Mouse (Mus musculus) sigmoid colon, adult 10 weeks (tissue): Measurements from ENCODE around the gene Hist1h1a. TPM values are rescaled to one million over a fixed set of nuclear protein-coding genes. Genes with fewer than 3 reads are reported as not detected.

Source experiments
- polyA plus RNA-seq: library from polyadenylated mRNA; stranded (reverse); fragments of 350-450 nt; fragmentation: Illumina TruSeq; extraction: RNeasy Lipid Tissue Mini Kit (QIAGEN cat#74804); gene quantifications from one replicate; pipeline ENCODE4 v1.2.3, GENCODE M21; 2014; ENCODE audit warnings: low read depth, low replicate concordance

Gene Hist1h1a
- not detected for polyA plus RNA-seq

GRCm38 (mm10) chr13:23763586-23764323 is at the start of gene Hist1h1a:
Gene Hist1h1a (plus strand): TSS chr13:23763666.

DNA sequence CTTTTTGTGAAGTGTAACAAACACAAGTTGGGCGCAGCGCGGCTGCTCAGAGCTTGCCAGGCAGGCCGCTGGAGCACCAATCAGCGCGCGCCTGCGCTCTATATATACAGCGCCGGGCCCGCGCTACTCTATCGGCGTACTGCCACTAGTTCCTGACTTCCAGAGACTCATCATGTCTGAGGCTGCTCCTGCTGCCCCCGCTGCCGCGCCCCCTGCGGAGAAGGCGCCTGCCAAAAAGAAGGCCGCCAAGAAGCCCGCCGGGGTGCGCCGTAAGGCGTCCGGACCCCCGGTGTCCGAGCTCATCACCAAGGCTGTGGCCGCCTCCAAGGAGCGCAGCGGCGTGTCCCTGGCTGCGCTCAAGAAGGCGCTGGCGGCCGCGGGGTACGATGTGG is 24.8 kb upstream of the Hist1h1a start, which contains the start of gene Hist1h1c:
Gene Hist1h1c (plus strand): TSS at position 132 of the 392 bp plus-strand sequence.

DNA sequence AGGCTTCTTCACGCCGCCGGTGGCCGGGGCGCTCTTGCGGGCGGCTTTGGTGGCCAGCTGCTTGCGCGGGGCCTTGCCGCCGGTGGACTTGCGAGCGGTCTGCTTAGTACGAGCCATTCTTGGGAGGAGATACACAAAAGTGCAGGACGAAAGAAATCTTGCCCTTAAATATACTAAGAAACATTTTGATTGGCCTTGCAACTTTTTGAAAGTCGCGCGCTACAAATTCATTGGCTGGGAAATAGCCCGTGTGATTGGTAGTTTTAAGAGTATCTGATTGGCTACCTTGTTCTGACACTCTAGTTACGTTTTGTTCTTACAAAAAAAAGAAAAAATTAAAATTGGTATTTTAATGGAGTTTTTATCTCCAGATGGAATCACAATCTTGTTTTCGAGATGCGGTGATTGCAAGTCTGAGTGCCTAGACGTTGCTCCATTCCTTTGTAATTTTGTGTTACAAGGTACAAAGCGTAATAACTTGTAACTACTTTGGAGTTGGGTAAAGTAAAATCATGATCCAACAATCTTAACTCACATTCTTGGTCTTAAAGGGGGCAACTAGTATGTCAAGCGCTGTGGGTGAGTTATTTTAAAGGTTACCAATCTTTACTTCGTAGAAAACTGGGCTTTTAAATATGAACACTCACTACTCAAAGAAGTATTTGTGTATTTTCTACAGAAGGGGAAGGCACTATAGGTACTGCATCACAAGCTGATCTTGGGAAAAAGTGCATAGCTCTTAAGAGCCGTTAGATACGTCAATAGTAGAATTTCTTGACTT is 17.9 kb upstream of the Hist1h1a start, which contains the start of gene Hist1h3c:
Gene Hist1h3c (minus strand): TSS at position 222 of the 781 bp plus-strand sequence.

DNA sequence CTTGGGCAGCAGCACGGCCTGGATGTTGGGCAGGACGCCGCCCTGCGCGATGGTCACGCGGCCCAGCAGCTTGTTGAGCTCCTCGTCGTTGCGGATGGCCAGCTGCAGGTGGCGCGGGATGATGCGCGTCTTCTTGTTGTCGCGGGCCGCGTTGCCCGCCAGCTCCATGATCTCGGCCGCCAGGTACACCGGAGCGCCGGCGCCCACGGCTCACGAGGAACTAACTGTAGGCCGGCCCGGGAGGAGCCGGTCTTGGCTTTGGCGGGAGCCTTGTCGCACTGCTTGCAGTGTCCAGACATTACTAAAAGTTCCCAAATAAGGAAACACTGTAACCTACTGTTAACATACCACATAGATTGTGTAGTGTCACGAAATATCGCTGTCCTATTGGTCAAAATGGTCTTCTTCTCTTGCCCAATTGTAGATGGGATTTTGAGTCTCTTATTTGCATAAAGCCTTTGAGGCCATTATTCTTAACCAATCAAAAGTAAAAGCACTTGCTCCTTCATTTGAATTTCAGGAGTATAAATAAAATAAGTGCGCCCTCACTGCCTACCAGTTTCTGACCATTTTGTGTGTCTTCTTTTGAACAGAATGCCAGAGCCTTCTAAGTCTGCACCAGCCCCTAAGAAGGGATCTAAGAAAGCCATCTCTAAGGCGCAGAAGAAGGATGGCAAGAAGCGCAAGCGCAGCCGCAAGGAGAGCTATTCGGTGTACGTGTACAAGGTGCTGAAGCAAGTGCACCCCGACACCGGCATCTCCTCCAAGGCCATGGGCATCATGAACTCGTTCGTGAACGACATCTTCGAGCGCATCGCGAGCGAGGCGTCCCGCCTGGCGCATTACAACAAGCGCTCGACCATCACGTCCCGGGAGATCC is 17.0 kb upstream of the Hist1h1a start, which contains the start of gene Hist1h2bb:
Gene Hist1h2bb (plus strand): TSS at position 534 of the 880 bp plus-strand sequence.

GRCm38 (mm10) chr13:23750839-23751477 is 12.5 kb upstream of the Hist1h1a start, which contains the start of gene Hist1h2ab:
Gene Hist1h2ab (plus strand): TSS chr13:23751126.

GRCm38 (mm10) chr13:23752067-23752741 is 11.3 kb upstream of the Hist1h1a start, which contains the start of gene Hist1h3b:
Gene Hist1h3b (plus strand): TSS chr13:23752267.

DNA sequence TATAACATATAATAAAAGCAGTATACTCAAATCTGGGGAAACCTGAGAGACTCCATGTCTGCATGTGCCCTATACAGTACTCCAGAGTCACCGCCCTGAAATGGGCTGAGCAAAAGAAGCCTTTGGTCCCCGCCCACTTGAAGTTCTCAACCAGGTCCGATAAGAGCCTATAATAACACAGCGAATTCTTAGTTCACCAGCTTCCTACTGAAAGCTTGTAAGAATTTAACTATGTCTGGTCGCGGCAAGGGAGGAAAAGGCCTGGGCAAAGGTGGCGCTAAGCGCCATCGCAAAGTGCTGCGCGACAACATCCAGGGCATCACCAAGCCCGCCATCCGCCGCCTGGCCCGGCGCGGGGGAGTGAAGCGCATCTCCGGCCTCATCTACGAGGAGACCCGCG is 6.7 kb upstream of the Hist1h1a start, which contains the start of gene Hist1h4b:
Gene Hist1h4b (plus strand): TSS at position 224 of the 400 bp plus-strand sequence.

DNA sequence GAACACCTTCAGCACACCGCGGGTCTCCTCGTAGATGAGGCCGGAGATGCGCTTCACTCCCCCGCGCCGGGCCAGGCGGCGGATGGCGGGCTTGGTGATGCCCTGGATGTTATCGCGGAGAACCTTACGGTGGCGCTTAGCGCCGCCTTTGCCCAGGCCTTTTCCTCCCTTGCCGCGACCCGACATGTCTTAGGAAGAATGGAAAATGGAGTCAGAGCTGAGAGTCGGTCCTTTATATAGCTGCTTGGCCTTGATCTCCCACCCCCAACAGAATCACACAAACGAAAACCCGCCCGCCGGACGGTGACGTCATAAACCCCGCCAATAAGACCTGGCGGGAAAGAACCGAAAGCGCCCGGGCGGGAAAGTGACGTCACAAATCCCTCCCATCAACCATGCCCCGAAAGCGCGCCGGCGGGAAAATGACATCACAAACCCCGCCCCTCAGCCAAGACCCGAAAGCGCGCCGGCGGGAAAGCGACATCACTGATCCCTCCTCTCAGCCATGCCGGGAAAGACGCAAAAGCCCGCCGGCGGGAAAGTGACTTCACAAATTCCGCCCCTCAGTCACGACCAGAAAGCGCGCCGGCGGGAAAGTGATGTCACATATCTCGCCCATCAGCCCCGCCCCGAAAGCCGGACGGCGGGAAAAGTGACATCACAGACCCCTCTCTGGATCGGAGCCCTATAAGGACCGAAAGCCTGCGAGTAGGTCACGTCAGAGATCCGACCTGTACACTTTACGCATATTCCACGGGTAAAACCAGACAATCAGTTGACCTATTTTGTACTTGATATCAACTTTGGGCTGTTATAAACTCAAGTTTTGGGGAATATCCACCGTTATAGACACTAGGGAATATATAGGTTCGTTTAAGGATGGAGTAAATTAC is 2.2 kb upstream of the Hist1h1a start, which contains the start of gene Hist1h4a:
Gene Hist1h4a (minus strand): TSS at position 259 of the 893 bp plus-strand sequence.

DNA sequence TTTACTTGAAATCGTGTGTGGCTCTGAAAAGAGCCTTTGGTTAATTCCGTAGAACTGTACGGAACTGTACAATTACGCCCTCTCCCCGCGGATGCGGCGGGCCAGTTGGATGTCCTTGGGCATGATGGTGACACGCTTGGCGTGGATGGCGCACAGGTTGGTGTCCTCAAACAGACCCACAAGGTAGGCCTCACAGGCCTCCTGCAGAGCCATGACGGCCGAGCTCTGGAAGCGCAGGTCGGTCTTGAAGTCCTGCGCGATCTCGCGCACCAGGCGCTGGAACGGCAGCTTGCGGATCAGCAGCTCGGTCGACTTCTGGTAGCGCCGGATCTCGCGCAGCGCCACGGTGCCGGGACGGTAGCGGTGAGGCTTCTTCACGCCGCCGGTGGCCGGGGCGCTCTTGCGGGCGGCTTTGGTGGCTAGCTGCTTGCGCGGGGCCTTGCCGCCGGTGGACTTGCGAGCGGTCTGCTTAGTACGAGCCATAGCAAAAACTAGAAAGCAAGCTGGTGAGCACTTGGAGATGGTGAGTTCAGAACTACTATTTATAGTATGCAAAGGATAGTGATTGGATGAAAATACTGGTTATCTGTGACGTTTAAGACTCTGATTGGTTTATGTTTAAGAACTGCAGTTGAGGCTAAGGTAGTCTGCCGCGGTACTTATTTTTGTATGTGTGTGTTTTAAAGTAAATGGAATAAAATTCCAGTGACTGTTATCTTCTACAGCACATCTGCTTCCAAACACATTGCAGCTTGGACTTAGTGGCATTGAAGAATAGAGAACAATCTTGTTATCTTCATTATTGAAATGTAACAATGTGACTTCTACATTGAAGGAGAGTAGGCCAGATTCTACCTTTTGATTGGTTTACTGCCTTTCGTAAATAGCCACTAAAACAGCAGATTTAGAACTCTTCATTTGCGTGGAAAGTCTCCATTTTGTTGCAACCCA is 1.3 kb upstream of the Hist1h1a start, which contains the start of gene Hist1h3a:
Gene Hist1h3a (minus strand): TSS at position 516 of the 951 bp plus-strand sequence.

GRCm38 (mm10) chr13:23769613-23770012 is 6.1 kb downstream of the Hist1h1a start, which contains the start of gene Trim38:
Gene Trim38 (plus strand): TSS chr13:23769913.

GRCm38 (mm10) chr13:23806422-23807052 is 43.1 kb downstream of the Hist1h1a start, which contains the start of gene Slc17a2:
Gene Slc17a2 (plus strand): TSS chr13:23806993.

Other genes starting within 250 kb of the Hist1h1a start
- gene Hist1h4h, start 232.6 kb upstream of the Hist1h1a start, polyA plus RNA-seq: not detected
- gene Hist1h2af, start 229.8 kb upstream of the Hist1h1a start, polyA plus RNA-seq: not detected
- gene Hist1h3g, start 228.2 kb upstream of the Hist1h1a start, polyA plus RNA-seq: not detected
- 2.1 TPM for gene Hist1h2bh, start 220.3 kb upstream of the Hist1h1a start, polyA plus RNA-seq
- not detected for gene Hist1h3f, start 219.6 kb upstream of the Hist1h1a start, polyA plus RNA-seq
- not detected for gene Hist1h4f, start 212.0 kb upstream of the Hist1h1a start, polyA plus RNA-seq
- 3.9 TPM for gene Hist1h1d, start 210.4 kb upstream of the Hist1h1a start, polyA plus RNA-seq
- not detected for gene Hist1h3e, start 201.3 kb upstream of the Hist1h1a start, polyA plus RNA-seq
- gene Hist1h2ae, start 192.4 kb upstream of the Hist1h1a start, polyA plus RNA-seq: not detected
- gene Hist1h2bg, start 192.3 kb upstream of the Hist1h1a start, polyA plus RNA-seq: 3.6 TPM
- not detected for gene Hist1h2bf, start 189.5 kb upstream of the Hist1h1a start, polyA plus RNA-seq
- not detected for gene Hist1h2ad, start 189.3 kb upstream of the Hist1h1a start, polyA plus RNA-seq
- gene Hist1h3d, start 187.9 kb upstream of the Hist1h1a start, polyA plus RNA-seq: 6.7 TPM
- gene Hist1h4d, start 182.1 kb upstream of the Hist1h1a start, polyA plus RNA-seq: 2.3 TPM
- gene Hist1h2be, start 142.5 kb upstream of the Hist1h1a start, polyA plus RNA-seq: 16.9 TPM
- gene Hist1h1e, start 141.1 kb upstream of the Hist1h1a start, polyA plus RNA-seq: 6.3 TPM
- gene Hist1h2ac, start 79.7 kb upstream of the Hist1h1a start, polyA plus RNA-seq: 9.6 TPM
- 364 TPM for gene Hist1h2bc, start 79.5 kb upstream of the Hist1h1a start, polyA plus RNA-seq
- gene Hist1h1t, start 67.9 kb upstream of the Hist1h1a start, polyA plus RNA-seq: not detected
- 2.2 TPM for gene Hist1h4c, start 65.2 kb upstream of the Hist1h1a start, polyA plus RNA-seq
- 13.2 TPM for gene Hfe, start 52.8 kb upstream of the Hist1h1a start, polyA plus RNA-seq
- 96.7 TPM for gene Hist1h1c, start 24.9 kb upstream of the Hist1h1a start, polyA plus RNA-seq
- not detected for gene Hist1h3c, start 18.1 kb upstream of the Hist1h1a start, polyA plus RNA-seq
- gene Hist1h2bb, start 16.9 kb upstream of the Hist1h1a start, polyA plus RNA-seq: not detected
- gene Hist1h2ab, start 12.5 kb upstream of the Hist1h1a start, polyA plus RNA-seq: not detected
- not detected for gene Hist1h3b, start 11.4 kb upstream of the Hist1h1a start, polyA plus RNA-seq
- not detected for gene Hist1h4b, start 6.7 kb upstream of the Hist1h1a start, polyA plus RNA-seq
- gene Hist1h4a, start 2.4 kb upstream of the Hist1h1a start, polyA plus RNA-seq: not detected
- gene Hist1h3a, start 1.3 kb upstream of the Hist1h1a start, polyA plus RNA-seq: not detected
- gene Trim38, start 6.2 kb downstream of the Hist1h1a start, polyA plus RNA-seq: 1.1 TPM
- gene Slc17a2, start 43.3 kb downstream of the Hist1h1a start, polyA plus RNA-seq: 0.76 TPM
- 0.25 TPM for gene Slc17a3, start 75.8 kb downstream of the Hist1h1a start, polyA plus RNA-seq
- not detected for gene Slc17a1, start 104.1 kb downstream of the Hist1h1a start, polyA plus RNA-seq
- gene Slc17a4, start 151.3 kb downstream of the Hist1h1a start, polyA plus RNA-seq: 85.4 TPM
- not detected for gene Hist1h2ba, start 170.5 kb downstream of the Hist1h1a start, polyA plus RNA-seq
- not detected for gene Hist1h2aa, start 170.8 kb downstream of the Hist1h1a start, polyA plus RNA-seq
- 8.8 TPM for gene Scgn, start 227.5 kb downstream of the Hist1h1a start, polyA plus RNA-seq